Mouse (Mus musculus) adrenal gland, postnatal 36 days (tissue): ENCODE results near the gene Syngr2. TPM values are rescaled to one million over a fixed set of nuclear protein-coding genes. Genes with fewer than 3 reads are reported as not detected.

Experiments used
- DNase-seq, 2 experiments: peaks; one replicate each; pipeline ENCODE4 v3.0.0; 2021; ENCODE audit warnings: mixed read lengths in 1 of 2
- long read RNA-seq, 2 experiments: library from polyadenylated mRNA; stranded (forward); transcript quantifications; one replicate each; pipeline ENCODE4 v2.0.0; 2021; ENCODE audit warnings: borderline sequencing depth in 2 of 2
- total RNA-seq, 2 experiments: library from RNA; stranded (reverse); gene quantifications; 2 replicates each; pipeline ENCODE4 v1.2.3; 2021

Syngr2 gene
- total RNA-seq, result 10 to 100 TPM; 80.4 to 97.8 TPM
- long read RNA-seq, experiment 1, transcript Syngr2-201 (4 exons, 1,520 nt), result major isoform, 60 of 78 reads
- long read RNA-seq, experiment 1, partial matches to known transcripts, result 16 of 78 reads
- long read RNA-seq, experiment 1, other reads (novel, unspliced or antisense), result 0 of 78 reads
- long read RNA-seq, experiment 2, transcript Syngr2-201 (4 exons, 1,520 nt), result major isoform, 35 of 41 reads
- long read RNA-seq, experiment 2, partial matches to known transcripts, result 2 of 41 reads
- long read RNA-seq, experiment 2, other reads (novel, unspliced or antisense), result 0 of 41 reads

- DNase-seq, result peak; percentile 85 to 89
Measured at GRCm38 (mm10) chr11:117809407-117810311, at the start of gene Syngr2, which contains the start of gene Gm20708. Gene Syngr2 (plus strand): TSS chr11:117809668. Gene Gm20708 (plus strand): TSS chr11:117809668.

- DNase-seq, result no peak
Measured at GRCm38 (mm10) chr11:117760374-117761119, 48.9 kb upstream of the Syngr2 start.

- DNase-seq, result no peak
Measured at GRCm38 (mm10) chr11:117761801-117762200, 47.7 kb upstream of the Syngr2 start.

- no peak for DNase-seq
Measured at GRCm38 (mm10) chr11:117762246-117762645, 47.2 kb upstream of the Syngr2 start.

GRCm38 (mm10) chr11:117764319-117764718 is 45.1 kb upstream of the Syngr2 start:
- no peak for DNase-seq

- DNase-seq, result no peak
Measured at GRCm38 (mm10) chr11:117765361-117765760, 44.1 kb upstream of the Syngr2 start.

GRCm38 (mm10) chr11:117766275-117766674 is 43.2 kb upstream of the Syngr2 start:
- DNase-seq, result no peak

- DNase-seq, result no peak
Measured at GRCm38 (mm10) chr11:117768725-117769682, 40.5 kb upstream of the Syngr2 start.

GRCm38 (mm10) chr11:117769683-117770047 is 39.8 kb upstream of the Syngr2 start:
- DNase-seq, result no peak

- no peak for DNase-seq
Measured at GRCm38 (mm10) chr11:117770407-117770806, 39.1 kb upstream of the Syngr2 start.

- no peak for DNase-seq
Measured at GRCm38 (mm10) chr11:117772352-117772751, 37.1 kb upstream of the Syngr2 start.

GRCm38 (mm10) chr11:117774925-117775324 is 34.5 kb upstream of the Syngr2 start:
- no peak for DNase-seq

- DNase-seq, result no peak
Measured at GRCm38 (mm10) chr11:117775540-117775939, 33.9 kb upstream of the Syngr2 start.

GRCm38 (mm10) chr11:117776085-117776792 is 33.2 kb upstream of the Syngr2 start:
- peak; percentile 66 to 73 for DNase-seq

- DNase-seq, result no peak
Measured at GRCm38 (mm10) chr11:117777111-117777510, 32.4 kb upstream of the Syngr2 start.

GRCm38 (mm10) chr11:117778031-117778430 is 31.4 kb upstream of the Syngr2 start:
- peak in 1 of 2 experiments; percentile 31 for DNase-seq

- peak in 1 of 2 experiments; percentile 52 for DNase-seq
Measured at GRCm38 (mm10) chr11:117778851-117779433, 30.5 kb upstream of the Syngr2 start.

- peak; percentile 87 to 90 for DNase-seq
Measured at GRCm38 (mm10) chr11:117779434-117780198, 29.9 kb upstream of the Syngr2 start.

GRCm38 (mm10) chr11:117780199-117780515 is 29.3 kb upstream of the Syngr2 start:
- no peak for DNase-seq
